Mouse (Mus musculus): ENCODE results near the gene Ceacam16. TPM values are rescaled to one million over a fixed set of nuclear protein-coding genes. Genes with fewer than 3 reads are reported as not detected.

Gene Ceacam16
- polyA plus RNA-seq, 1 experiment: 0.16 TPM

DNA sequence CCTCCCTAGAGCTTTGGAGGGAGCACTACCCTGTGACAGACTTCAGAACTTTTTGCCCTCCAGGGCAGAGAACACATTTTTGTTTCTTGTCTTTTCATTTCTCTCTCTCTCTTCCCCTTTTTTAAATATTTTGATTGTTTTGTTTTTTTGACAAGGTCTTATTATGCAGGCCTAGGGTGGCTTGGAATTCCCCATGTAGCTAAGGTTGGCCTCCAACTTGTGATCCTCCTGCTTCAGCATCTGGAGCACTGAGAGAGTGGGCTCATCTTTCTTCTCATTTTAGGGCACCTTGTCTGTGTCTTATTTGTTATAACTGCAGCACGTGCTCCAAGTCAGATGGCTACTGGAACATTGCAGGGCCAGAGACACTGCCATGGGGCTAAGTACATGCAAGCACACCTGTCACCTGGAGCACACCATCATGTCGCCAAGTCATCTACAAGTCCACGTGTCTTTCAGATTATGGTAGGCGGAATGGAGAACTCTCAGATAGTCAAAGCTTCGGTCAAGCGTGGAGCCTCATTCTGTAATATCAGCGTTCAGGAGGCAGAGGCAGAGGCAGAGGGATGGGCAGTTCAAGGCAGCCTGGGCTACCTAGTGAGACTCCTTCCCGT is 54.6 kb downstream of the Ceacam16 start:
- Histone ChIP-seq H3K4me3 (ENCODE audit: insufficient read depth, low read depth, low read length) (no peak overlapping the region), H3K4me1 (ENCODE audit: control insufficient read depth, insufficient read depth, low read length) (no peaks in the 10 kb centered on the region), H3K27ac (ENCODE audit: insufficient read depth, low read depth, low read length) (no peak overlapping the region), H3K27me3 (replicated peaks; ENCODE audit: control insufficient read depth, insufficient read depth, low read length) (no peaks in the 10 kb centered on the region), H3K36me3 (ENCODE audit: control insufficient read depth, insufficient read depth, low read length) (no peaks in the 10 kb centered on the region)
- TF ChIP-seq CTCF (conservative IDR thresholded peaks at IDR 0.05; ENCODE audit: insufficient read depth, insufficient read length, low read depth, low read length): no peak
- TF ChIP-seq POLR2A (IDR thresholded peaks at IDR 0.05; ENCODE audit: low read depth, low read length): no peak
- 81% methylated on average over 8 of the region's 8 CpGs for WGBS
- no peak for DNase-seq

DNA sequence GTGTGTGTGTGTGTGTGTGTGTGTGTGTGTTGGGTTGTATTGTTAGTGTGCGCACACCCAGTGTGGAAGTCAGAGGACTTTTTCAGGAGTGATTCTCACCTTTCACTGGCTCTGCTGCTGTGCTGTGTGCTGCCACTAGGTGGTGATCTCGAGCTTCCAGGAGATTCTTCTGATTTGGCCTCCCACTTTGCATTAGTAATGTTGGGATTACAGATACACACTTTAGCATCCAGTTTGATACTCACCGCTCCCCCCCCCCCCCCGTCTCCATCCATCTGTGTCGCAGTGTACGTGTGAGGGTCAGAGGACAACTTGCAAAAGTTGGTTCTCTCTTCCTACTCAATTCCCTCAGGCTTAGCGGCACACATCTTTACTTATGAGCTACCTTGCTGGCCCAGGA is 58.1 kb downstream of the Ceacam16 start:
- no peak for TF ChIP-seq POLR2A (IDR thresholded peaks at IDR 0.05; ENCODE audit: low read depth, low read length)
- TF ChIP-seq CTCF (conservative IDR thresholded peaks at IDR 0.05; ENCODE audit: insufficient read depth, insufficient read length, low read depth, low read length): peak; percentile 97
- peak; percentile 78 for DNase-seq
- Histone ChIP-seq H3K4me3 (ENCODE audit: insufficient read depth, low read depth, low read length) (no peak overlapping the region), H3K4me1 (ENCODE audit: control insufficient read depth, insufficient read depth, low read length) (no peaks in the 10 kb centered on the region), H3K36me3 (ENCODE audit: control insufficient read depth, insufficient read depth, low read length) (no peaks in the 10 kb centered on the region), H3K27ac (ENCODE audit: insufficient read depth, low read depth, low read length) (no peak overlapping the region), H3K27me3 (replicated peaks; ENCODE audit: control insufficient read depth, insufficient read depth, low read length) (no peaks in the 10 kb centered on the region)
- 15% methylated on average over 7 of the region's 7 CpGs for WGBS

Other genes with a start within 250 kb of the Ceacam16 start
- 10.4 and 13.3 TPM in 2 replicates for gene Relb, start 231.9 kb downstream of the Ceacam16 start, polyA plus RNA-seq (2012; rRNA removed)
- 144 and 182 TPM in 2 replicates for gene Clptm1, start 196.3 kb downstream of the Ceacam16 start, polyA plus RNA-seq (2012; rRNA removed)
- 0.42 and 0.57 TPM in 2 replicates for gene Apoc2, start 183.4 kb downstream of the Ceacam16 start, polyA plus RNA-seq (2012; rRNA removed)
- gene Gm44805, start 179.9 kb downstream of the Ceacam16 start, polyA plus RNA-seq (2012; rRNA removed): not detected in 2 replicates
- gene Apoc4, start 179.8 kb downstream of the Ceacam16 start, polyA plus RNA-seq (2012; rRNA removed): 0.29 TPM in 1 of 2 replicates, not detected in the other
- 12.2 and 16.5 TPM in 2 replicates for gene Apoc1, start 168.6 kb downstream of the Ceacam16 start, polyA plus RNA-seq (2012; rRNA removed)
- 922 and 939 TPM in 2 replicates for gene Apoe, start 162.1 kb downstream of the Ceacam16 start, polyA plus RNA-seq (2012; rRNA removed)
- 83.9 and 86.3 TPM in 2 replicates for gene Tomm40, start 145.9 kb downstream of the Ceacam16 start, polyA plus RNA-seq (2012; rRNA removed)
- gene Nectin2, start 110.8 kb downstream of the Ceacam16 start, polyA plus RNA-seq (2012; rRNA removed): 44.5 and 47.7 TPM in 2 replicates
- 237 and 272 TPM in 2 replicates for gene Bcam, start 90.3 kb downstream of the Ceacam16 start, polyA plus RNA-seq (2012; rRNA removed)
- gene Cblc, start 64.5 kb downstream of the Ceacam16 start, polyA plus RNA-seq (2012; rRNA removed): 24.4 and 32.6 TPM in 2 replicates
- 10.3 and 14.4 TPM in 2 replicates for gene Bcl3, start 38.5 kb downstream of the Ceacam16 start, polyA plus RNA-seq (2012; rRNA removed)
- 0.12 TPM in 1 of 2 replicates, not detected in the other for gene Gm19345, start 9.3 kb downstream of the Ceacam16 start, polyA plus RNA-seq (2012; rRNA removed)
- 0.11 and 0.25 TPM in 2 replicates for gene Ceacam19, start 26.7 kb upstream of the Ceacam16 start, polyA plus RNA-seq (2012; rRNA removed)
- gene Pvr, start 59.9 kb upstream of the Ceacam16 start, polyA plus RNA-seq (2012; rRNA removed): 10.9 and 12.3 TPM in 2 replicates
- gene Igsf23, start 89.5 kb upstream of the Ceacam16 start, polyA plus RNA-seq (2012; rRNA removed): 0.14 and 0.31 TPM in 2 replicates
- 0.03 TPM in 1 of 2 replicates, not detected in the other for gene Ceacam20, start 104.1 kb upstream of the Ceacam16 start, polyA plus RNA-seq (2012; rRNA removed)
- gene Nlrp9b, start 130.2 kb upstream of the Ceacam16 start, polyA plus RNA-seq (2012; rRNA removed): not detected in 2 replicates
- not detected in 2 replicates for gene Vmn1r91, start 238.4 kb upstream of the Ceacam16 start, polyA plus RNA-seq (2012; rRNA removed)

All from kidney, adult 2 months (tissue).